Mouse (Mus musculus): ENCODE measurements around the gene Rnf183. TPM values are rescaled to one million over a fixed set of nuclear protein-coding genes. Genes with fewer than 3 reads are reported as not detected.
"Not testable (repeated sequence)": the region's sequence is repeated elsewhere in the genome, so short reads cannot be mapped to it uniquely, and the experiment has no call there.

The Rnf183 gene
- not detected in 2 replicates for polyA plus RNA-seq (2015; fragmentation: Nextera tagmentation; extraction: Ambion mirVana)

- Histone ChIP-seq H3K4me3 (no peak within 1 kb of the TSS), H3K9ac (no peak within 1 kb of the TSS), H3K27ac (no peak within 1 kb of the TSS), H3K4me1 (no peaks in the 10 kb centered on the region), H3K27me3 (no peaks in the 10 kb centered on the region), H3K36me3 (ENCODE audit: poor library complexity, severe bottlenecking) (no peaks in the 10 kb centered on the region), H3K9me3 (replicated peaks) (no peaks in the 10 kb centered on the region), H3K4me2 (no peak within 1 kb of the TSS)
- ATAC-seq: no peak
- WGBS: 81% methylated on average over 6 of the region's 6 CpGs
Observed at GRCm38 (mm10) chr4:62435081-62435480, at the start of gene Rnf183. Gene Rnf183 (minus strand): TSS chr4:62435252.

GRCm38 (mm10) chr4:62480709-62481605, 45.9 kb upstream of the Rnf183 start:
- Histone ChIP-seq H3K36me3 (ENCODE audit: poor library complexity, severe bottlenecking) (no peaks in the 10 kb centered on the region), H3K4me1 (peaks cover 10% of the 10 kb centered on the region), H3K27ac (no peak overlapping the region), H3K9me3 (replicated peaks) (no peaks in the 10 kb centered on the region), H3K4me3 (no peak overlapping the region), H3K27me3 (peaks cover 48% of the 10 kb centered on the region), H3K4me2 (no peak overlapping the region), H3K9ac (no peak overlapping the region)
- WGBS: 54% methylated on average over 10 of the region's 10 CpGs
- peak; percentile 21; the same call in 1 of the 2 replicates for ATAC-seq

GRCm38 (mm10) chr4:62479937-62480708, 45.1 kb upstream of the Rnf183 start, which contains the start of gene Bspry:
Gene Bspry (plus strand): TSS chr4:62480053.
- Histone ChIP-seq H3K4me2 (peak within 1 kb of the TSS; percentile 69), H3K9ac (peak within 1 kb of the TSS; percentile 39)
- ATAC-seq: peak; percentile 65; the same call in 1 of the 2 replicates

GRCm38 (mm10) chr4:62479593-62479936, 44.5 kb upstream of the Rnf183 start:
- H3K9ac ChIP-seq: peak overlapping the region; percentile 39; the same call in 1 of the 2 replicates
- not testable (repeated sequence) for H3K36me3 ChIP-seq (ENCODE audit: poor library complexity, severe bottlenecking); H3K27ac ChIP-seq; ATAC-seq; H3K9me3 ChIP-seq (replicated peaks); H3K4me1 ChIP-seq
- WGBS: 14% methylated on average over 11 of the region's 11 CpGs
- peak overlapping the region; percentile 42 for H3K4me3 ChIP-seq
- H3K4me2 ChIP-seq: peak overlapping the region; percentile 69
- H3K27me3 ChIP-seq: peaks cover 48% of the 10 kb centered on the region

More at GRCm38 (mm10) chr4:62479937-62480708, 45.1 kb upstream of the Rnf183 start, which contains the start of gene Bspry:
- 2% methylated on average over 69 of the region's 71 CpGs for WGBS
- Histone ChIP-seq H3K9me3 (replicated peaks) (no peaks in the 10 kb centered on the region), H3K36me3 (ENCODE audit: poor library complexity, severe bottlenecking) (no peaks in the 10 kb centered on the region), H3K27me3 (peaks cover 48% of the 10 kb centered on the region), H3K4me1 (peaks cover 10% of the 10 kb centered on the region), H3K27ac (no peak within 1 kb of the TSS), H3K4me3 (peak within 1 kb of the TSS; percentile 42)

GRCm38 (mm10) chr4:62477542-62478244, 42.6 kb upstream of the Rnf183 start:
- Histone ChIP-seq H3K4me3 (no peak overlapping the region), H3K4me1 (peaks cover 10% of the 10 kb centered on the region), H3K27ac (no peak overlapping the region), H3K9ac (no peak overlapping the region), H3K9me3 (replicated peaks) (no peaks in the 10 kb centered on the region), H3K36me3 (ENCODE audit: poor library complexity, severe bottlenecking) (no peaks in the 10 kb centered on the region), H3K27me3 (peaks cover 48% of the 10 kb centered on the region), H3K4me2 (no peak overlapping the region)
- WGBS: 86% methylated on average over 6 of the region's 6 CpGs
- ATAC-seq: no peak

GRCm38 (mm10) chr4:62475793-62476192, 40.7 kb upstream of the Rnf183 start:
- Histone ChIP-seq H3K4me3 (no peak overlapping the region), H3K27me3 (peaks cover 32% of the 10 kb centered on the region), H3K4me2 (no peak overlapping the region), H3K36me3 (ENCODE audit: poor library complexity, severe bottlenecking) (no peaks in the 10 kb centered on the region), H3K27ac (no peak overlapping the region), H3K4me1 (peaks cover 10% of the 10 kb centered on the region), H3K9ac (no peak overlapping the region), H3K9me3 (replicated peaks) (no peaks in the 10 kb centered on the region)
- no peak for ATAC-seq
- 92% methylated on average over 6 of the region's 6 CpGs for WGBS

GRCm38 (mm10) chr4:62475131-62475530, 40.1 kb upstream of the Rnf183 start:
- Histone ChIP-seq H3K27ac (no peak overlapping the region), H3K9me3 (replicated peaks) (no peaks in the 10 kb centered on the region), H3K36me3 (ENCODE audit: poor library complexity, severe bottlenecking) (no peaks in the 10 kb centered on the region), H3K27me3 (peaks cover 25% of the 10 kb centered on the region), H3K4me3 (no peak overlapping the region), H3K4me2 (no peak overlapping the region), H3K9ac (no peak overlapping the region), H3K4me1 (peaks cover 14% of the 10 kb centered on the region)
- no peak for ATAC-seq
- 84% methylated on average over 2 of the region's 2 CpGs for WGBS

- Histone ChIP-seq H3K9ac (no peak overlapping the region), H3K27ac (no peak overlapping the region), H3K4me1 (peaks cover 7% of the 10 kb centered on the region; the same call in 1 of the 2 replicates), H3K36me3 (ENCODE audit: poor library complexity, severe bottlenecking) (no peaks in the 10 kb centered on the region), H3K27me3 (peaks cover 4% of the 10 kb centered on the region; the same call in 1 of the 2 replicates), H3K4me3 (no peak overlapping the region), H3K9me3 (replicated peaks) (no peaks in the 10 kb centered on the region), H3K4me2 (no peak overlapping the region)
- no peak for ATAC-seq
- 93% methylated on average over 2 of the region's 2 CpGs for whole genome bisulfite sequencing
Observed at GRCm38 (mm10) chr4:62472071-62472470, 37.0 kb upstream of the Rnf183 start.

- H3K27me3 ChIP-seq: no peaks in the 10 kb centered on the region
- no peak within 1 kb of the TSS for H3K27ac ChIP-seq
- whole genome bisulfite sequencing: 1% methylated on average over 30 of the region's 30 CpGs
- peak within 1 kb of the TSS; percentile 71 for H3K9ac ChIP-seq
- H3K4me3 ChIP-seq: peak within 1 kb of the TSS; percentile 66
- H3K9me3 ChIP-seq (replicated peaks): no peaks in the 10 kb centered on the region
- peak; percentile 98 for ATAC-seq
- H3K36me3 ChIP-seq (ENCODE audit: poor library complexity, severe bottlenecking): no peaks in the 10 kb centered on the region
- H3K4me2 ChIP-seq: peak within 1 kb of the TSS; percentile 79
- peaks cover 7% of the 10 kb centered on the region; the same call in 1 of the 2 replicates for H3K4me1 ChIP-seq
Observed at GRCm38 (mm10) chr4:62470598-62471051, 35.6 kb upstream of the Rnf183 start, which contains the start of gene Wdr31. Gene Wdr31 (minus strand): TSS chr4:62470896.

- no peaks in the 10 kb centered on the region for H3K9me3 ChIP-seq (replicated peaks)
- no peak overlapping the region for H3K4me3 ChIP-seq
- ATAC-seq: no peak
- peaks cover 7% of the 10 kb centered on the region; the same call in 1 of the 2 replicates for H3K4me1 ChIP-seq
- no peak overlapping the region for H3K4me2 ChIP-seq
- no peak overlapping the region for H3K9ac ChIP-seq
- H3K36me3 ChIP-seq (ENCODE audit: poor library complexity, severe bottlenecking): 0 out of 2 replicates have a peak, but pooled peaks cover 2% of the 10 kb centered on the region
- 94% methylated on average over 1 of the region's 1 CpGs for WGBS
- H3K27ac ChIP-seq: no peak overlapping the region
- H3K27me3 ChIP-seq: no peaks in the 10 kb centered on the region
Observed at GRCm38 (mm10) chr4:62468158-62468557, 33.1 kb upstream of the Rnf183 start.

- H3K4me2 ChIP-seq: no peak overlapping the region
- H3K36me3 ChIP-seq (ENCODE audit: poor library complexity, severe bottlenecking): peaks cover 21% of the 10 kb centered on the region; the same call in 1 of the 2 replicates
- no peak overlapping the region for H3K9ac ChIP-seq
- 92% methylated on average over 2 of the region's 2 CpGs for WGBS
- no peaks in the 10 kb centered on the region for H3K27me3 ChIP-seq
- ATAC-seq: no peak
- no peak overlapping the region for H3K27ac ChIP-seq
- H3K4me3 ChIP-seq: no peak overlapping the region
- no peaks in the 10 kb centered on the region for H3K4me1 ChIP-seq
- no peaks in the 10 kb centered on the region for H3K9me3 ChIP-seq (replicated peaks)
Observed at GRCm38 (mm10) chr4:62463124-62463523, 28.1 kb upstream of the Rnf183 start.

Measured in forebrain, embryonic 13.5 days (tissue).